Mouse (Mus musculus): ENCODE results near the gene Rnpepl1.

The Rnpepl1 gene

DNA sequence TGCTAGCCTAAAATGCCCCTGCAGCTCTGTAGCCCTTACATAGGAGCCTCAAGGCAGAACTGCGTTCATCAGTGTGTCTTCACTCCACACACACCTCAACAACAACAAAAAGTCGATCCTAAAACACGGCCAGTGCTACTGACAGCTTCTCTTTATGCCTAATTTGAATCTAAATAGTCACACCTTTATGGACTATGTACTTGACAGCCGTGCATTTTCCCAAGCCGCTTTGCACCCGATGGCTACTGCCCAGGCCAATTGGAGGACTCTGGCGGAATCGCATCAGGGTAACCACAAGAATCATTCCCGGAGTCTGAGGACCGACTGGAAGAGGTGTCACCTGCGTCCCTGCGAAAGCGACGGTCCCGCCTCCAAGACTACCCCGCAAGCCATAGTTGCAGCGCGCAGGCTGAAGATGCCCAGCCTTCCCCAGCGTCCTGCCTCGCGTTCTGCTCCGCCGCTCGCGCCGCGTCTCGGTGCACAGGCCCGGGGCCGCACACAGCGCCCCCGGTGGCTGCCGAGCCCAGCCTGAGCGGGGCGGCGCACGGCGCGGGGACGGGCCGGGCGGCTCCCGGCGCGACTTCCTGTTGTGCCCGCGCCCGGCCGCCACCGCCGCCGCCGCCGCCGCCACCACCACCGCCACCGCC, at the start of gene Rnpepl1:
TSS of gene Rnpepl1 (plus strand) at position 545 of the 647 bp plus-strand sequence.
- peak; percentile 75 for DNase-seq

GRCm38 (mm10) chr1:92861503-92861902, 49.1 kb upstream of the Rnpepl1 start:
- no peak for DNase-seq

GRCm38 (mm10) chr1:92863268-92863667, 47.3 kb upstream of the Rnpepl1 start:
- DNase-seq, result no peak

- no peak for DNase-seq
Measured at GRCm38 (mm10) chr1:92866170-92866569, 44.4 kb upstream of the Rnpepl1 start.

- no peak for DNase-seq
Measured at GRCm38 (mm10) chr1:92869985-92870384, 40.6 kb upstream of the Rnpepl1 start.

DNA sequence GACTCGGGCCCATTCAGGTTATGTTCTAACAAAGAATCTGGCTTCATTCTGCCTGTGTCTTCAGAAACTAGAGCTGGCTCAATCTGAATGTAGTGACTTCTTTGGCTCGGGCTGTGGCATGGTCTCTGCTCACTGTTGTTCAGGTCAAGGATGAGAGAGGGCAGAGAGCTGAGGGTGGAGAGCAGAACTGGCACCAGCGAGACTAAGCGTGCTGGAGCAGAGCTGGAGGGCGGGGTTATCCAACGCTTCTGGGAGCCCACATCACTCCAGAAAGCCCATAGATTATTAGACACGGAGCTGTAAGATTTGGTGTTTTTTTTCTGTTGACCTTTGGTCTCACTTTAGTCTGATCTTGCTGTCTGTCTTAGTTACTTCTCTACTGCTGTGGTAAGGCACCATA, 37.9 kb upstream of the Rnpepl1 start:
- DNase-seq, result no peak

DNA sequence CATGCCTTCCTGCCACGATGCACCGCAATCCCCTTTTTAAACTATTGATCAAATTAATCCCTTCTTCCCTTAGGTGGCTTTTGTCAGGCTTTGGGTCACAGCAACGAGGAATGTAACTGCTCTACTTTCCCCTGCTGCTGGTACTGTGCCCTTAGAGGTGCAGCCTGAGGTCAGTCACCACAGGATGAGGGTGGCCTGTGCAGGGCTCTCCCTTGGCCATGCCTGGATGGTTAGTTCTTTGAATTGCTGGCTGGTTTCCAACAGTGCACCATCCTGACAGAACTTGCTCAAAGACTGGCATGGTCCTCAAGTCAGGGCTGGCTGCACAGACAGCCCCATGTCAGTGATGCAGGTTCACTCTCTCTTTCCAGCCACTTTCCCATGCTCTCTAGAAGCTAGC, 36.6 kb upstream of the Rnpepl1 start:
- no peak for DNase-seq

DNA sequence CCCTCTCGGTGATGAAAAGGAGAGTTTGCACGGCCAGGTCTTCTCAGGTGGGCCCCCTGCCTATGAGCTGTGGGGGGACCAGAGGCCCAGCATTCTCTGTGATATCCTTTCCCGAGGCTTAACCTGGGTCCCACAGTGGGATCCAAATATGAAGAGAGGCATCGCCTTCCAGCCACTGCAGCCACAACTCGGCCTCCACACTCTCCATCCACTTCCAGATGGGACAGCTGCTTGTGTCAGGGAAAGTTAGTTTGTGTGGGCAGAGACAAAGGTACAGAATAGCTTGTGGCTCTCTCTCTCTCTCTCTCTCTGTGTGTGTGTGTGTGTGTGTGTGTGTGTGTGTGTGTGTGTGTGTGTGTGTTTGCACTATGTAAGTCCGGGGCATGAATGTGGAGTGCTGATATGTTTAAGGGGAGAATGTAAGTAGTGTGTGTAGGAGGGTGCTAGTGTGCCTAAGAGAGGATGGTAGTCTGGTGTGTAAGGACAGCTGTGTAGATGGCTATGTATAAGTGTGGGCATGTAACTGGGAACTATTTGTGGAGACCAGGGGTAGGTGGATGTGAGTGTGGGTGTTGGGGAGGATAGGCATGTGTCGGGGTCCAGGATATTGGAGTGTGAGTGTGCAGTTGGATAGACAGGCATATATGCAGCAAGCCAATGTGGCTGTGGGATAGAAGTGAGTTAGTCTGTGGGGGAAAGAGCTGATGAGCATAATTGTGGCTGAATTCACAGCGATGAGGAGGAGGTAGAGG, 35.0 kb upstream of the Rnpepl1 start:
- no peak for DNase-seq

- DNase-seq, result no peak
Measured at GRCm38 (mm10) chr1:92877431-92877978, 33.1 kb upstream of the Rnpepl1 start.

- no peak for DNase-seq
Measured at GRCm38 (mm10) chr1:92878066-92878741, 32.4 kb upstream of the Rnpepl1 start.

DNA sequence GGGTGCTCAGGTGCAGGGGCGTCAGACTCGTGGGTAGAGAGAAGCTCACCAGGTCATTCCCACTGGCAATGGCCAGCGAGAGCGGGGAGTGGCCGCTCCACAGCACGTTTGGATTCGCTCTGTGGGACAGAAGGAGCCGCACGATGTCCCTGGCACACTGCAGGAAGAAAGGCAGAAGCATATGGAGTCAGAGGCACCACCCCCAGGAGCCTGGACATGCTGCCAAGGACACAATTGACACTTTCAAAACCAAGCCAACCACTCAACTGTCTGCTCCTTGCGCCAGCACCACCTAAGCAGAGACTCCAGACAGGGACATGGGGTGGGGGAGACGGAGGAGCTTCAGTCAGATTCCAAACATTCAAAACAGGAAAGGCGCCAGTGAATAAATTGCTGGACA, 31.3 kb upstream of the Rnpepl1 start:
- DNase-seq, result no peak

DNA sequence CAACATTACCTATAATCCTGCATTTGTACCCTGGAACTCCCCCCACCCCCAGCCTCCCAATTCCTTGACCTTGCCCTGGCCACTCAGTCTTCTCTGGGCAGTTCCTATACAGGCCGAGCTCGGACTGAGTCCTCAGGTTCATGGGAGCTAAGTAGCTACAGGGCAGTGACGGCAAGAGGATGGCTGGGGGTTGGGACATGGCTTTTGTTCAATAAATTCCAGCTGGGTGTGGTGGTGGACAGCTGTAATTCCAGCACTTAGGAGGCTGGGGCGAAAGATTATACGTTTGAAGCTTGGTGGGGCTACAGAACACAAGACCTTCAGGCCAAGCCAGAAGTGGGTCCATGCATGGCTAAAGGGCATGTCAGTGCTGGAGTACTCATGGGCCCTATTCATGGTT, 30.5 kb upstream of the Rnpepl1 start:
- DNase-seq, result no peak

GRCm38 (mm10) chr1:92881982-92882381, 28.6 kb upstream of the Rnpepl1 start:
- no peak for DNase-seq

DNA sequence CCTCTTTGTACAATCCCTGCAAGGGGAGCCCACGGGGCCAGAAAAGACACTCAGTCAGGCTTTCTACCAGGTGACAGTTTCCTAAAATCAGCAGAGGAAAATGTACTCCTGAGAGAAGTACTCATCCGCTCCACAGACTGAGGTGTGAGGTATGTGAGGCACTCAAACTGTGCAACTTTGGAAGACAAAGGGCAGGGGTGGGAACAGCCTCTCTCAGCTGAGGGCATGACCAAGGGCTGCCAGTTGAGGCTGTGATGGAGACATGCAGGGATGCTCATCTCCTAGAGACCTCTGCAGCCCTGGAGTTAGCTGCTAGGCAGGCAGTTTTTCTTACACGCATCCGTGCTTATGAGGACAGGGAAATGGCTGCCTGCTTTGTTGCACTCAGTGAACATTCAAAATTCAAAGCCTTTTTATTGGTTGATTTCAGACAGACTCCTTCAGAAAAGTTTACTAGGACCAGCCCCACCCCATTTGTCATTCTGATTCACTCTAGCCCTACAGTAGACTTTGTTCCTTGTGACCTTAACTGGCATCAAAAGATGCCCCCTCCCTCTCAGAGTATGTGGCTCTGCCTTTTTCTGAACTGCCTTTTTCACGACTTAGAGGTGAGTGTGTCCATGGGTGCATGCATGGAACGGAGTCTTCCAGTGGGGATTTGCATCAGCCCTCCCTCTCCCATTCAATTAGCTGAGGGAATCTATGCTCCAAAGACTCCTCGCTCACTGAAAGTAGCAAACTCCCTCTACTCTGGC, 21.5 kb upstream of the Rnpepl1 start:
- DNase-seq, result no peak

DNA sequence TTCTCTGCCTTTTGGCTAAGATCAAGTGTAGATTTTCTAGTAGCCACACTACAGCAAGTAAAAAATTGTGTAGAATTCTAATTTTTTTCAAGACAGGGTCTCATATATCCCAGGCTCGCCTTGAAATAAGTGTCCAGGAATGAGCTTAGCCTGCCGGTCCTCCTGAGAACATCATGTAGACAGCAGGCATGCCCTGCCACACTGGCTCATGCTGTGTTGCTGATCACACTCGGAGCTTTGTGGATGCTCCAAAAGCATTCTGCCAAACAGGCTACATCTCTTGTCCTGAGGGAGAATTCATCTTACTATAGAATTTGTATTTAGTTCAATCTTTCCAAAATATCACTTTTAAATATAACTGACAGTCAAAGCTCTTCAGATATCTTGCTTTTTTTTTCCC, 17.8 kb upstream of the Rnpepl1 start:
- DNase-seq, result no peak

DNA sequence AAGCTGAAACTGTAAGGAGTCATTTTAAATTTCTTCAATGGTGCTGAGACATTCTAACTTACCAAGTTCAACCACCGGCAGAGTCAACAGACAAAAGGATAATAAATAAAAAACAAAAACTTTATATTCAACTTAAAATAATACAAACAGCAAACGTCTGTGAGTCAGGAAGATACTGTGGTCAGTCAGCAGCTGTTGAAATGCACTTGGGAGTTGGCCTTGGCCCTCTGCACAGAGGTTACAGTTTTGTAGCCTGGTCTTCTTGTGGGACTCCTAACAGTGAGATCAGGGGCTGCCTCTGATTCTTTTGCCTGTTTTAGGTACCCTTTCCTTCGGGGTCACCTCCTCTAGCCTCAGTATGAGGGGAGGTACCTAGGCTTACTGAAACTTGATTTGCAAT, 16.7 kb upstream of the Rnpepl1 start:
- DNase-seq, result no peak

DNA sequence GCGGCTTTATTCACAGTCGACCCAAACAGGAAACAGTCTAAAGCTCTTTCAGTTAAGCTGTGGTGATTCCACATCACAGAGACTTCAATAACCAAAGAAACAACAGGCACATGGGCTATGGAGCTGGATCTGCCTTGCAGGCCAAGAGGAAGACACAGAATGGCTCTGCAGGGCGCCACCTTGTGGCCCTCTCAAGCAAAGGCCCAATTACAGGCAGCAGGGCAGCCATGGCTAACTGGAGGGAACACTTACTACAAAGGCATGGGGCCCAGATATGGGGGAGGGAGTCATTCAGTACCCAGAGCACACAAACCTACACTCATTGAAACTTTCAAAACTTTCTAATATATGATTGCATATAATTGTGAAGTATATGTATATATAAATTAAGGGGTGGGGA, 15.5 kb upstream of the Rnpepl1 start:
- DNase-seq, result peak; percentile 79

GRCm38 (mm10) chr1:92902786-92903185, 7.8 kb upstream of the Rnpepl1 start, which contains the start of gene Ankmy1:
Gene Ankmy1, minus strand, starts transcription at chr1:92902906.
- peak; percentile 68 for DNase-seq

DNA sequence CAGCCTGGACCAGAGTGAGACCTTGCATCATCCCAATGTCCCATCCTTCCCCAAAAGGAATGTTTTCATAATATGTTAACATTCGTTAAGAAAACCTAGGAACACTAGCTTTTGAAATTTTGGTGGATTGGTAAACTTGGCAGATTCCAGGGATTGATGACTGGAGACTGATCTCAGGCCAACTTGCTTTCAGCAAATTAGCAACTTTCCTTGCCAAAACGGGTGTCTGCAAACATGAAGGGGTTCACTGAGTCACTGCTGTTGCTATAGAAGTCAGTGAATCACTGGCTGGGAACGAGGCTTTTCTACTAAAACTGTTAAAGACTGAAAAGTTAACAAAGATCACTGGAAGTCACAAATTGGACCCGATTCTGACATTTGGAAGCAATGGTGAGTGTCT, 7.0 kb upstream of the Rnpepl1 start:
- DNase-seq, result no peak

- DNase-seq, result no peak
Measured at GRCm38 (mm10) chr1:92905703-92906310, 4.8 kb upstream of the Rnpepl1 start.

DNA sequence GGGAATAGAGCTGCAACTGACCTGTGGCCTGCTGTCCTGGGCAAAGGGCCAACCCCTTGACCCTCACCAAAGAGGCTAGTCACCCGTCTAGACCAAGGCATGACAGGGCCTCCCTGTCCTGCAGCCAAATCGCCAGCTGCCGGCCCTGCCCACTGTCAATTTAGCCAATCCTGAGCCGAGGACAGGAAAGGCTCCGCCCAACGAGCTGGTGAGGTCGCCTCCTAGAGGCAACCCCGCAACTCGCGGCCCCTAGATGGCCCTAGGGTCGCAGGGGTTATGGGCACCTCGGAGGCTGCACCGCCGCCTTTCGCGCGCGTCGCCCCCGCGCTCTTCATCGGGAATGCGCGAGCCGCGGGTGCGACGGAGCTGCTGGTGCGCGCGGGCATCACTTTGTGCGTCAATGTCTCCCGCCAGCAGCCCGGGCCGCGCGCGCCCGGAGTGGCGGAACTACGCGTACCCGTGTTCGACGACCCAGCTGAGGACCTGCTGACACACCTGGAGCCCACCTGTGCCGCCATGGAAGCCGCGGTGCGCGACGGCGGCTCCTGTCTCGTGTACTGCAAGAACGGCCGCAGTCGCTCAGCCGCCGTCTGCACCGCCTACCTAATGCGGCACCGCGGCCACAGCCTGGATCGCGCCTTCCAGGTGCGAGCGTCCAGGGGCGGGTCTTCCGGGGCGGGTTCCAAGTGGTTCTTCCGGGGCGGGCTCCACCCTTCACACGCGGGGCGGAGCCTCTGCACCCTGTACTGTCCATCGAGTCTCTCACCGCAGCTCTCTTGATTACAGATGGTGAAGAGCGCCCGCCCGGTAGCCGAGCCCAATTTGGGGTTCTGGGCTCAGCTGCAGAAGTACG, 3.6 kb upstream of the Rnpepl1 start, which contains the start of gene Dusp28:
TSS of gene Dusp28 (plus strand) at position 203 of the 853 bp plus-strand sequence.
- DNase-seq, result peak; percentile 81

All from right cerebral cortex, postnatal 4 days (tissue).